9 mouse cellular contexts compared by ENCODE assay signal in genomic region chr11:53584849-53585248, GRCm38 (mm10). TPM values are rescaled to one million over a fixed set of nuclear protein-coding genes. Genes with fewer than 3 reads are reported as not detected.
DNase-seq lines count a peak whose midpoint lies in the region; ATAC-seq and TF ChIP-seq lines count a peak whose summit lies in the region.
"Had no signal": no experiment of that assay in that cellular context is flagged by ENCODE, and none has a peak within 500 bp of the region (broad histone marks: within the 10 kb centered on the region; RNA-seq: fewer than 3 reads in every experiment).

No protein-coding gene starts in this region.

- no peaks in the 10 kb centered on the region for H3K27me3 ChIP-seq in lung, embryonic 14.5 days (ENCODE audit: insufficient read depth, low read length)
- H3K27me3 ChIP-seq: limb, embryonic 12.5 days had no signal

- no peaks in the 10 kb centered on the region for H3K9me3 ChIP-seq in lung, embryonic 14.5 days (ENCODE audit: low read depth, low read length)

- DNase-seq in gastrocnemius, adult 2 months = no peak
- DNase-seq in gastrocnemius, postnatal 14 days = no peak
- peak; percentile 76 for DNase-seq in lung, embryonic 14.5 days
- no peak for DNase-seq in lung, postnatal 25 days (ENCODE audit: low spot score)
- peak; percentile 71 for DNase-seq in brain, adult 2 months (ENCODE audit: low read depth, low spot score)
- DNase-seq in layer of hippocampus, adult 8-10 months (ENCODE audit: low spot score in 2 of 2) = no peak
- DNase-seq in urinary bladder, adult 18-20 months (ENCODE audit: low spot score in 2 of 2) = no peak

- no peaks in the 10 kb centered on the region for H3K4me1 ChIP-seq in lung, embryonic 14.5 days (ENCODE audit: insufficient read depth)

- peak; percentile 60 for TF ChIP-seq CTCF in gastrocnemius, adult 2 months (IDR thresholded peaks at IDR 0.05)
- peak; percentile 74 for TF ChIP-seq CTCF in lung, embryonic 14.5 days (IDR thresholded peaks at IDR 0.05; ENCODE audit: low read depth)

- no peak overlapping the region for H3K9ac ChIP-seq in lung, embryonic 14.5 days
- H3K9ac ChIP-seq: limb, embryonic 12.5 days had no signal

- no peak overlapping the region for H3K4me2 ChIP-seq in lung, embryonic 14.5 days
- H3K4me2 ChIP-seq: limb, embryonic 12.5 days had no signal

- peaks cover 63% of the 10 kb centered on the region for H3K36me3 ChIP-seq in lung, embryonic 14.5 days (ENCODE audit: insufficient read depth)

- no peak overlapping the region for H3K4me3 ChIP-seq in gastrocnemius, adult 2 months
- H3K4me3 ChIP-seq in lung, embryonic 14.5 days (ENCODE audit: low read depth, low read length) = no peak overlapping the region
- H3K4me3 ChIP-seq: limb, embryonic 12.5 days had no signal

- WGBS in lung, embryonic 14.5 days = 61% methylated on average over 3 of the region's 3 CpGs

- H3K27ac ChIP-seq in gastrocnemius, adult 2 months = no peak overlapping the region
- no peak overlapping the region for H3K27ac ChIP-seq in lung, embryonic 14.5 days (ENCODE audit: low read depth)
- H3K27ac ChIP-seq: limb, embryonic 12.5 days had no signal

- no peak for ATAC-seq in lung, embryonic 14.5 days (ENCODE audit: insufficient read depth)
- peak; percentile 81 for ATAC-seq in megakaryocyte progenitor cell, adult 5-6 weeks (replicated peaks; ENCODE audit: poor library complexity)

- intact Hi-C loops in gastrocnemius, adult 2 months (cut with DNase I) = no loop called here
- intact Hi-C loops in gastrocnemius, postnatal 14 days (cut with DNase I; ENCODE audit: low total_unique reads) = loop anchor here (5.0 kb wide), 1 partner anchor 47 kb away; the partner anchor contains the start of gene Il13

RNA-seq across cellular contexts. Expression of gene Kif3a, which starts 17.7 kb away (rescaled TPM):
- 1 to 10 TPM; 4.6 to 6.3 TPM for total RNA-seq in gastrocnemius, adult 2 months (2021)
- total RNA-seq in gastrocnemius, postnatal 14 days (2021) = 1 to 10 TPM; 6.8 to 7.4 TPM
- 67.9 and 69.7 TPM in 2 replicates for polyA plus RNA-seq in lung, embryonic 14.5 days (2014; fragmentation: Nextera tagmentation; extraction: Ambion mirVana)
- total RNA-seq in megakaryocyte progenitor cell, adult 5-6 weeks (2015) = 3.9 TPM in 2 replicates
- 6.2 and 9.1 TPM in 2 replicates for total RNA-seq in megakaryocyte progenitor cell, adult 5-6 weeks (2017)
- total RNA-seq in layer of hippocampus, adult 8-10 months (2022) = 100 to 1,000 TPM; 115 to 156 (median 130) TPM

RNA-seq across cellular contexts. Expression of gene Il4, which starts 33.6 kb away (rescaled TPM):
- total RNA-seq in gastrocnemius, adult 2 months (2021) = not detected
- total RNA-seq in gastrocnemius, postnatal 14 days (2021) = not detected
- 1.1 and 2.1 TPM in 2 replicates for polyA plus RNA-seq in lung, embryonic 14.5 days (2014; fragmentation: Nextera tagmentation; extraction: Ambion mirVana)
- not detected in 2 replicates for total RNA-seq in megakaryocyte progenitor cell, adult 5-6 weeks (2015)
- not detected in 2 replicates for total RNA-seq in megakaryocyte progenitor cell, adult 5-6 weeks (2017)
- total RNA-seq in layer of hippocampus, adult 8-10 months (2022) = not detected

RNA-seq across cellular contexts. Expression of gene Il13, which starts 49.7 kb away (rescaled TPM):
- total RNA-seq in gastrocnemius, adult 2 months (2021) = not detected
- total RNA-seq in gastrocnemius, postnatal 14 days (2021) = not detected
- not detected in 2 replicates for polyA plus RNA-seq in lung, embryonic 14.5 days (2014; fragmentation: Nextera tagmentation; extraction: Ambion mirVana)
- not detected in 2 replicates for total RNA-seq in megakaryocyte progenitor cell, adult 5-6 weeks (2015)
- not detected in 2 replicates for total RNA-seq in megakaryocyte progenitor cell, adult 5-6 weeks (2017)
- total RNA-seq in layer of hippocampus, adult 8-10 months (2022) = not detected
- polyA plus RNA-seq: limb, embryonic 12.5 days had no signal

Comparison
In these comparisons a context has a peak if more than half of its experiments do, and no peak if none do; other contexts are left out.
1. DNase-seq: peak in lung, embryonic 14.5 days (single experiment) and brain, adult 2 months (single experiment); none in gastrocnemius, adult 2 months (single experiment), gastrocnemius, postnatal 14 days (single experiment), lung, postnatal 25 days (single experiment), layer of hippocampus, adult 8-10 months (0 of 2) and urinary bladder, adult 18-20 months (0 of 2).
2. RNA of gene Kif3a, which starts 17.7 kb away (total RNA-seq): 115 to 156 TPM in layer of hippocampus, adult 8-10 months; 6.8 to 7.4 TPM in gastrocnemius, postnatal 14 days, 4.6 to 6.3 TPM in gastrocnemius, adult 2 months and 3.9 to 9.1 TPM in megakaryocyte progenitor cell, adult 5-6 weeks; every median in the first group is over 10 times any median in the second.